Mouse (Mus musculus): ENCODE data around the gene Dbndd1. TPM values are rescaled to one million over a fixed set of nuclear protein-coding genes. Genes with fewer than 3 reads are reported as not detected.
"Not testable (repeated sequence)": the region's sequence is repeated elsewhere in the genome, so short reads cannot be mapped to it uniquely, and the experiment has no call there.

Gene Dbndd1
- total RNA-seq, 2 experiments from 2014 or later, result 0.07 TPM; not detected in 1

GRCm38 (mm10) chr8:123498963-123499362, 16.3 kb downstream of the Dbndd1 start:
- no peak for ATAC-seq (ENCODE audit: poor library complexity, severe bottlenecking)

GRCm38 (mm10) chr8:123497699-123498098, 17.6 kb downstream of the Dbndd1 start:
- no peak for ATAC-seq (ENCODE audit: poor library complexity, severe bottlenecking)

- no peak for ATAC-seq (ENCODE audit: poor library complexity, severe bottlenecking)
Observed at GRCm38 (mm10) chr8:123492898-123493297, 22.4 kb downstream of the Dbndd1 start.

- ATAC-seq (ENCODE audit: poor library complexity, severe bottlenecking), result peak; percentile 91
Observed at GRCm38 (mm10) chr8:123491280-123492075, 23.8 kb downstream of the Dbndd1 start.

- ATAC-seq (ENCODE audit: poor library complexity, severe bottlenecking), result no peak
Observed at GRCm38 (mm10) chr8:123482627-123483026, 32.6 kb downstream of the Dbndd1 start.

- peak; percentile 58 for ATAC-seq (ENCODE audit: poor library complexity, severe bottlenecking)
Observed at GRCm38 (mm10) chr8:123478456-123479218, 36.6 kb downstream of the Dbndd1 start.

GRCm38 (mm10) chr8:123477737-123478258, 37.5 kb downstream of the Dbndd1 start, which contains the start of gene Afg3l1:
Afg3l1 (plus strand) TSS chr8:123477903.
- ATAC-seq (ENCODE audit: poor library complexity, severe bottlenecking), result peak; percentile 86

- ATAC-seq (ENCODE audit: poor library complexity, severe bottlenecking), result peak; percentile 19
Observed at GRCm38 (mm10) chr8:123476911-123477736, 38.1 kb downstream of the Dbndd1 start.

- ATAC-seq (ENCODE audit: poor library complexity, severe bottlenecking), result not testable (repeated sequence)
Observed at GRCm38 (mm10) chr8:123474549-123474948, 40.7 kb downstream of the Dbndd1 start.

- ATAC-seq (ENCODE audit: poor library complexity, severe bottlenecking), result not testable (repeated sequence)
Observed at GRCm38 (mm10) chr8:123472991-123473390, 42.3 kb downstream of the Dbndd1 start.

GRCm38 (mm10) chr8:123467476-123467875, 47.8 kb downstream of the Dbndd1 start:
- no peak for ATAC-seq (ENCODE audit: poor library complexity, severe bottlenecking)

GRCm38 (mm10) chr8:123463651-123464050, 51.6 kb downstream of the Dbndd1 start:
- no peak for ATAC-seq (ENCODE audit: poor library complexity, severe bottlenecking)

Other genes with a start within 250 kb of the Dbndd1 start
- 29.5 and 36.3 TPM in 2 replicates for gene Fanca, start 196.9 kb downstream of the Dbndd1 start, total RNA-seq (2015)
- gene Fanca, start 196.9 kb downstream of the Dbndd1 start, total RNA-seq (2017), result 37.9 and 50.2 TPM in 2 replicates
- 0.07 TPM in 1 of 2 replicates, not detected in the other for gene Spire2, start 182.8 kb downstream of the Dbndd1 start, total RNA-seq (2015)
- gene Spire2, start 182.8 kb downstream of the Dbndd1 start, total RNA-seq (2017), result not detected in 2 replicates
- gene Tcf25, start 141.7 kb downstream of the Dbndd1 start, total RNA-seq (2015), result 68.3 and 86.8 TPM in 2 replicates
- 187 and 329 TPM in 2 replicates for gene Tcf25, start 141.7 kb downstream of the Dbndd1 start, total RNA-seq (2017)
- gene Mc1r, start 108.4 kb downstream of the Dbndd1 start, total RNA-seq (2015), result not detected in 2 replicates
- not detected in 2 replicates for gene Mc1r, start 108.4 kb downstream of the Dbndd1 start, total RNA-seq (2017)
- 0.89 and 1.0 TPM in 2 replicates for gene Tubb3, start 104.0 kb downstream of the Dbndd1 start, total RNA-seq (2015)
- 0.37 and 1.2 TPM in 2 replicates for gene Tubb3, start 104.0 kb downstream of the Dbndd1 start, total RNA-seq (2017)
- gene Def8, start 91.9 kb downstream of the Dbndd1 start, total RNA-seq (2015), result 15.2 and 19.6 TPM in 2 replicates
- 24.9 and 27.3 TPM in 2 replicates for gene Def8, start 91.9 kb downstream of the Dbndd1 start, total RNA-seq (2017)
- 10.4 and 11.7 TPM in 2 replicates for gene Afg3l1, start 37.6 kb downstream of the Dbndd1 start, total RNA-seq (2015)
- gene Afg3l1, start 37.6 kb downstream of the Dbndd1 start, total RNA-seq (2017), result 12.2 and 13.3 TPM in 2 replicates
- gene Gas8, start 3.4 kb upstream of the Dbndd1 start, total RNA-seq (2015), result 1.4 and 1.7 TPM in 2 replicates
- gene Gas8, start 3.4 kb upstream of the Dbndd1 start, total RNA-seq (2017), result 7.0 and 10.7 TPM in 2 replicates
- 24.1 and 26.5 TPM in 2 replicates for gene Rhou, start 138.5 kb upstream of the Dbndd1 start, total RNA-seq (2015)
- 15.0 and 18.6 TPM in 2 replicates for gene Rhou, start 138.5 kb upstream of the Dbndd1 start, total RNA-seq (2017)

Data from megakaryocyte, adult 5-6 weeks (primary cell).